Mouse (Mus musculus): ENCODE measurements at regions not wholly inside any gene's neighbourhood (a gene's known extent, or its start where the extent isn't known, plus 50 kb on each side); places are given as distances from the start of the nearest gene placed in this dataset.

GRCm38 (mm10) chr8:128003881-128004286 is 354.5 kb upstream of the Nrp1 start:
- no peak for TF ChIP-seq CTCF (IDR thresholded peaks at IDR 0.05; ENCODE audit: extremely low read depth, insufficient read depth, low read length)
- TF ChIP-seq POLR2A (IDR thresholded peaks at IDR 0.05; ENCODE audit: extremely low read depth, insufficient read depth, low read length) = no peak

All from cortical plate, adult 2 months (tissue).